Mouse (Mus musculus) liver, adult 2 months (tissue): ENCODE measurements around the gene Agmo.

Source experiments
- CTCF ChIP-seq: fragments of 200-500 bp; IDR thresholded peaks from 2 replicates; pipeline ENCODE4 v1.5.1; 2011; ENCODE audit warnings: low read depth, low read length, control low read depth
- POLR2A ChIP-seq: fragments of 200-500 bp; IDR thresholded peaks from 2 replicates; pipeline ENCODE4 v1.6.1; 2011; ENCODE audit warnings: low read length, control low read depth; ENCODE audit not compliant: insufficient read depth; ENCODE audit errors: extremely low read depth

- TF ChIP-seq POLR2A (no peak), CTCF (no peak)
Measured at GRCm38 (mm10) chr12:37231119-37231518, 10.3 kb upstream of the Agmo start.
